Mouse (Mus musculus): ENCODE measurements around the gene Cyp2d11.
"Not testable (repeated sequence)": the region's sequence is repeated elsewhere in the genome, so short reads cannot be mapped to it uniquely, and the experiment has no call there.

Cyp2d11 gene

DNA sequence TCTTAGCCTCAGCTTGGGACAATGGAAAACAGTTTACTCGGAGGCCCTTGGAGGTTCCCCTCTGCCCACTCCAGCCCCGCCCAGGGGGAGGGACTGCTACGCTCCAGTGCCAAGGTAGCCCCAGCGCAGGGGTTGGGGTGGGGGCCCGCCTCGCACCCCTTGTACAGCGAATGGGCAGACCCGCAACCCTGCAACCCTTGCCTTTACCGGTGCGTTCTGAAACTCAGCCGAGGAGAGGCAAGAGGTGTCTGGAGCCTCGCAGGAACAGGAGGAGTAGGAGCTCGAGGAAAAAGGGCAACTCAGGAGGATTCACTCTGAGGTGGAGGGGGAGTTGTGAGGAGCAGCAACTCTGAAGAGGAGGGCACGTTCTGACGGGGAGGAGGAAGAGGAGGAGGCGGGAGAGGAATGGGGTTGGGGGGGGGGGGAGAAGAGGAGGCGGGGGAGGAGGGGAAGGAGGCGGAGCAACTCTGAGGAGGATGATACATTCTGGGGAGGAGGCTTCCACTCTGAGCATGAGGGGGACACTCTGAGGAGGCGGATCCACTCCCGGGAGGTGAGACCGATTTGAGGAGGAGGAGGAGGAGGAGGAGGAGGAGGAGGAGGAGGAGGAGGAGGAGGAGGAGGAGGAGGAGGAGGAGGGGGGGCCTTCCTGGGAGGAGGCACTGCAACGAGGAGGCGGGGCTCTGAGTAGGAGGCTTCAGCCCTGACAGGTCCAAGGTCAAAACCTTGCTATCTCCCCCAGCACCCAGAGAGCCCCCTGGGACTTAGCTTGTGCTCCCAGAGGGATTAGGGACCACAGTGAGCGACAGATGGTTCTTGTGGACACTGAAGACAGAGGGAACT lies 13.7 kb downstream of the Cyp2d11 start, which contains the start of gene Cyp2d22:
TSS of gene Cyp2d22 (minus strand) at position 390 of the 843 bp plus-strand sequence.
- DNase-seq (ENCODE audit: low spot score), result peak; percentile 38

DNA sequence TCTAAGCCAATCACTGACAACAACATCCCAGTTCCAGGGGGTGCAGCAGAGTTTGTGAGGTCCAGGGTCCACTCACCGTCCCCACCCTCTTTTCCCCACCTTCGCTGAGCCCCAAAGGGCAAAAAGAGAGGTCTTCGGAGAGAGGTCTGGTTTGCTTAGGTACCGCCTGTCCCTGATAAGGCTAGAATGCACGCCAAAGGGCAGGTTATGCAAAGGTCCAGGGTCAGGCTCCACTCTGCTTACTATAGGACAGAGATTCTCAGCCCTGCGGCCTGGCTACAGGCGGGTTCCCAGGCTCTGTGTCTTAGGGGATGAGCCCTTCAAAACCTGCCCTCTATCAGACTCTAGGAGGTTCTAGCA lies 14.3 kb downstream of the Cyp2d11 start:
- DNase-seq (ENCODE audit: low spot score), result no peak

DNA sequence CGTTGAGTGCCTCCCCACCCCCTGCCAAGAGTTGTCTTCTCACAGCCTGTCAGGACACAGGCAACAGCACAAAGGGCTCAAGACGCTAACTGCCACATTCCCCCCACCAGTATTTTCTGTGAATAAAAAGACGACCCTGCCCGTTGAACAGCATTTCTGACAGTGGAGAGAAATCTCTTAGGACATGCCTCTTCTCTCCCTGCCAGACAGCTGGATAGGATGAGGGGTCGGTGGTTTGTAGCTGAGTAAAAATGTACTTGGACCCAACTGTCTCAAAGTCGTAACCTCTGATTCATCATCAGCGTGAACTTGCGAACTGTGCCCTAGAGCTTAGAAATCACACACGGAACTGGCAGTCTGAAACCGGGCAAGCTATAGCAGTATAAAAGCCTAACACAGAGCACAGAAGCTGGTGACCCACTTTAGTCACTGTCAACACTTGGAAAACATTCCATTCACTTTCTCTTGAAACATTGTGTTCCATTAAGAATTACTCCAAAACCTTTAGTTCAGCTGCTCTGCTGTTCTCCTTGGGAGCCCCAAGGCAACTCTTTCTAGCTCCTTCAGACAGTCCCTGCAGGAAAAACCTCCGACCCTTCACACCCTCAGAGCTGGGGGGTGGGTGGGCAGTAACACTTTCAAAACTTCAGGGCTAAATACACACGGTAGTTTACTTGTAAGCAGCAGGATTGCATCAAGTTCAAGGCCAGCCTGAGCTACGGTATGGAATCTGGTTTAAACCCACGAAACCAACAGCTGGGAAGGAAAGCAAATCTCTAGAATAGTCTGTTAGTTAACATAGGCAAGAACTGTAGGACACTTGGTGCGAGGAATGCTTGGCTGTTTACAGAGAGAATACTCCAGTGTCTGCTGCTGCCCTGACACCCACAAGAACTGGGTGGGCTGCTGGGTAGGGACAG lies 15.3 kb downstream of the Cyp2d11 start:
- DNase-seq (ENCODE audit: low spot score), result no peak

DNA sequence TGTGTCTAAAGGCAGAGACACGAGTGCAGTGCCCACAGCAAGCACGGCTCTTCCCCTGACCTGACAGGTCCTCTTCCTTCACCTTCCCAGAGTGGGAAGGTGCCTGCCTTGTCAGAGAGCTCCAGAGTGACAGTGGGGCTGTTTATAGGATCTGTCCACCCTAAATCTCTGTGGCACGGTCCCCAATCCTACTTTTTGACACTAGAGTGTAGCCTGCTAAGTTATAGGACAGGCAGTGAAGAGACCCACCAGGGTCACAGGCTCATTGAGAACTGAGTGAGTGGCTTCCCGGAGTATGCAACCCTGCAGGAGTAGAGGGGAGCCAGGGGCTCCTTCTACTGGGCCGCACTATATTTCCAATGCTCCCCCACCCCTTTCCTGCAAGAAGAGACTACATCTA lies 16.1 kb downstream of the Cyp2d11 start:
- no peak for DNase-seq (ENCODE audit: low spot score)

DNA sequence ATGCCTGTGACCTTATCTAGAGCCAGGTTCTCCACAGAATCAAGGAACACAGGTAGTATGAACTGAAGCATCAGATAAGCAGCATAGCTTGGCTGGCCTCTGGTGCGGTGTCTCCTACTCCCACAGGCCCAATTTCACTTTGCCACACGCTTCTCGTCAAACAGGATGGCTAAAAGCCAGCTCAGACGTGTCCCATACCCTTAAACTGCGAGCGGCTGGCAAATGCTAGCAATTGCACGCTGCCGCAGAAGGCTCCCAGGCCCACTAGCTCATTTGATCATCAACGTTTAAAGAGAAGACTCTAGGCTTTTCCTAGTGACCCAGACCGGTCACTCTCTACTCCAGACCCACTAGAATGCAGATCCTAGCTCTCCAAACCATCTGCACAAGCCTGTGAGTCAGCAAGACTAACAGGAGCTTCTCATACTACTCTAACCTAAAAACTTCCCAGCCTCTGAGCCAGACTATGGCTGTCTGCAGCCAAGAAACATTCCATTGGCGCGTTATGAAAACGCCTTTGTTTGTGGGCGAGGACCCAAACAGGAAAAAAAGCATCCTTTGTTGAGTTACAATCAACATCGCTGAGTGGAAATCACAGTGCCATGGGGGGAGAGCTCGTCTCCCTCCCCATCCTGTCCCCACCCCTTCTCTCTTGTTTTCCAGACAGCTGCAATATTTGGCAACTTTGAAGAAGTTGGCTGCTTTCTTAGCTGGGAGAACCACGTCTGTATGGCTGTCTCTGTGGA lies 17.3 kb downstream of the Cyp2d11 start:
- peak; percentile 58 for DNase-seq (ENCODE audit: low spot score)

DNA sequence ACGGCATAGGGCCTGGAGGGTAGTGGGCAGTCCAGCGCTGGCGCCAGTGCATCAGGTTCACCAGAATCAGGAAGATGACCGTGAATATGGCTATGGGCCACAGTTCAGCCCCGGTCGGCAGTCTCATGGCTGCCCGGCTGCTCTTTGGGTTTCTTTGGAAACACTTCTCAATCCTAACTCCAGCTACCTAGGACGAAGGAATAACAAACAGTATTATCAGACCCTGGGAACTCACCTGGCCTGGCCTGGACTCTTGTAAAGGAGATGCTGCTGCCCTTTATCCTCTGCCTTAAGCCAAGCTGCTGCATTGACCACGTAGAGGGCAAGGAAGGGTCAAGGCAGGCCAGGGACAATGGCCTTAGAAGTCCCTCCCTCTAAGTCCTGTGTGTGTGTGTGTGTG lies 18.0 kb downstream of the Cyp2d11 start:
- DNase-seq (ENCODE audit: low spot score), result no peak

DNA sequence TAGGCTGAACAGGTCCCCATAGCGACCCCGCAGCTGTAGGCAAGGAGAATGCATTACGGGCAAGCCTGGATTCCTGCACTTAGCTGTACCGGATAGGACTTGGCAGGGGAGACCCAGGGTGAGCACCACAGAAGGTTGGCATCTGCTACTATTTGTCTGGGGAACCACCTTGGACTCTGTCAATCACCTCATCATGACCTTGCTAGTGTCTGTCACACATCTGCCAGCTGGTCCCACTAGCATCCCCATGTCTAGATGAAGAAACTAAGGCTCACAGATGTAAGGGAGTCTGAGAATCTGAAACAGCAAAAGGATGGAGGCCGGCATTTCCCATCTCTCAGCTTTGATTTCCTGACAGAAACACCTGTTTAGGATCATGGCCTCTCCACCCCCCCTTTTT lies 19.4 kb downstream of the Cyp2d11 start:
- DNase-seq (ENCODE audit: low spot score), result no peak

DNA sequence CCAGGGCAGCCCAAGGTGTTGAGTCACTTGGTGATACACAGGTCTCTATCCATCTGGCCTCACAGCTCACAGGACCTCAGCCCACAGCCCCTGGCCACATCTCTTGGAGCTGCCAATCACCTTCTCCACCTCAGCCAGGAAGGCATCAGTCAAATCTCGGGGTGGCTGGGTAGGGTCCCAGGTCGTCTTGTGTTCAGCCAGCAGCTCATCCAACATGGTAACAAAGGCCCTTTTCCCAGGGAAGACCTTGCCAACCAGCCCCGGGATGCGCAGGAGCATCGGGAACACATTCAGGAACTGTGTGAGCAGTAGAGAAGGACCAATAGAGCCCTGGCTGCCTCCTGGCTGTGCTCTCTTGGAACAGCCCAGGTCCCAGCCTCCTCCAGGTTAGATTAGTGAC lies 20.8 kb downstream of the Cyp2d11 start:
- DNase-seq (ENCODE audit: low spot score), result no peak

DNA sequence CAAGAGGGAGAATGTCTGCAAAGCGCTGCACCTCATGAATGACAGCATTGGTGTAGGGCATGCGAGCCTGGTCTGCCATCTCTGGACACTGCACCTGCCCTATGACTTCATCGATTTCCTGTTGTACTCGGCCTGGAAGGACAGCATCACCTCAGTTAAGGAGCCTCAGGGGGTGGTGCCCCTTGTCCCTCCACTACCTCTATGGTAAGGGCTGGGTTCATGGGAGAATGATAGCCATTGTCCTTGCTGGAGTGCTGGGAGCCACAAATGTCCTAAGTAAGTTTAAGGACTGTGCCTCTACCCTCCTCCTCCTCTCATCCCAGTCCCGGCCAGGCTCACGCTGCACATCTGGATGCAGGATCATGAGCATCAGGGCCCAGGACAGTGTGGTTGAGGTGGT lies 21.4 kb downstream of the Cyp2d11 start:
- no peak for DNase-seq (ENCODE audit: low spot score)

DNA sequence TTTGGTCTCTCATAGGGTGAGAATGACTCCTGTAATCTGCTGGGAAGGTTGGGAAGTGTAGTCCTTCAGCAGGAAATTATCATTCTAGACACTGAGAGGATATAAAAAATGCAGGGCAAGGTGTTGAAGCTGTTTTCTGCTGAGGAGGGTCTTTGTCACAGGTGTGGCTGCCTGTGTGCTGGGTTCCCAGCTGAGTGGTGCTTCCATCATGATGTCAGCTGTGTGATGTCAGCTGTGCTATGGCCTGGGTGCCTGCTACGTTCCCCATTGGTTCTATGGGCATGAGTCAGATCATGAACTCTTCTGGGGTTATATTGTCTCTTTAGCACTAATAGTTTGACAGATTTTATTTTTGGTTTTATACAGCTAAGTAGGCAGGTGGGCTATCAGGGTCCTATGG lies 25.0 kb downstream of the Cyp2d11 start:
- no peak for DNase-seq (ENCODE audit: low spot score)

DNA sequence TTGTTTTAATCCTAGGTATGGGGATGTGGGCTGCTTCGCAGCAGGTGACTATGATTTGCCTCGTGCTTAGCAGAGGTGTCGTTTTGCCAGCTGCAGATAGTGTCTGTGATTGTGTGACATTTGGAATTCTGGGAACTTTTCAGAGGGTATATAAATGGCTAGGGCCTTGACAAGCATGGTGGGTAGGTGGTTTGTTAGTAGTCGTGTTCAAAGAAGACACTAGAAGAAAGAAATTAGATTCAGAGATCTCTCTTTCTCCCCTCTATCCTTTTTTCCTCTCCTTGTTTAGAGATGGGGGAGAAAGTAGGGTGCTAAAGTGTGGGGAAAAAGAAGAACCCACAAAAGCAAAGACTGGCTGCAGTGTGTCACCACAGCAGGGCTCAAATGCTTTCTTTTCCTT lies 25.7 kb downstream of the Cyp2d11 start:
- no peak for DNase-seq (ENCODE audit: low spot score)

DNA sequence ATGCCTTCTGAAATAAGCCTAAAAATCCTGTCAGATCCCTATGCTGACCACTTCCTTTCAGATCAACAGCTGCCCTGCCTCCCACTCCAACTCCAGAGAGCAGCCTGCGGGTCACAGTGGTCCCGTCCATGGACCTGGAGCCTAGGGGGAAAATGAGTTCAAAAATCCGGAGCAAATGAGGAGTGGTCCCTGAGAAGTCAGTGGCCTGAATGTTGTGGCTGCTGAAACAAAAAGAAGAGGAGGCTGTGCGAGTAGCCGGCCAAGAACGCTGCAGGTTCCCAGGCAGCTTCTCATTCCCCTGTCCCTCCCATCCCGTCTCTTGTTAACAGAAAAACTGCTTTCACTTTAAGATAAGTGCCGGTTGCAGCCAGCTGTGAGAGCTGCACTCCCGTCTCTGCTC lies 29.3 kb downstream of the Cyp2d11 start:
- DNase-seq (ENCODE audit: low spot score), result not testable (repeated sequence)

DNA sequence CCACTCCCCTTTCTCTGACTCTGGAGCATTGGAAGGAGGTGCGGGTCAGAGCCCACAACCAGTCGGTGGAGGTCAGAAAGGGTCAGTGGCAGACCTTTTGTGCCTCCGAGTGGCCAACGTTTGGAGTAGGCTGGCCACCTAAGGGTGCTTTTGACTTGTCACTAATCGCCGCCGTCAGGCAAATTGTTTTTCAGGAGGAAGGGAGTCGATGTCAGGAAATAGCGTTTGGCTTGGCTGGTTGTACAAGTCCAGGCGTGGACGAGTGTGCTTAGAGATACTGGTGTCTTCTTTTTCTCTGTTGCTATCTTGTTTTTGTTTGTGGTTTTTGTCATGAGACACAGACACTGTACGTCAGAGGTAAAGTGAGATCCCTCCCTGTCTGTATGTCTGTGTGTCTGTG lies 30.0 kb downstream of the Cyp2d11 start:
- not testable (repeated sequence) for DNase-seq (ENCODE audit: low spot score)

DNA sequence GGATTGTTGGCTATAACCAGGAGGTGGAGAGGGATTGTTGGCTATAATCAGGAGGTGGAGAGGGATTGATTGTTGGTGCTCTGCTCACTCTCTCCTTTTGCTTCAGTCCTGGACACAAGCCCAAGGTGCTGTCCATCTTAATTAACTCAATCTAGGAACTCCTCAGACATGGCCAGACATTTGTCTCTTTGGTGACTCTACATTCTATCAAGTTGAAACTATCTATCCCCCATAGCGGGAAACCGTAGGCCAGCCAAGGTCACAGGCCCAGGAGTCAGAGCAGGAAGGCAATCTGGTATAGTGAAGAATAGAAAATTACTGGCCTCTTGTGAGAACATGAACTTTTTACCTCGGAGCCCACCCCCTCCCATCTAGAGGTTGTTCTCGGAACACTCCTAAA lies 31.6 kb downstream of the Cyp2d11 start:
- DNase-seq (ENCODE audit: low spot score), result no peak

DNA sequence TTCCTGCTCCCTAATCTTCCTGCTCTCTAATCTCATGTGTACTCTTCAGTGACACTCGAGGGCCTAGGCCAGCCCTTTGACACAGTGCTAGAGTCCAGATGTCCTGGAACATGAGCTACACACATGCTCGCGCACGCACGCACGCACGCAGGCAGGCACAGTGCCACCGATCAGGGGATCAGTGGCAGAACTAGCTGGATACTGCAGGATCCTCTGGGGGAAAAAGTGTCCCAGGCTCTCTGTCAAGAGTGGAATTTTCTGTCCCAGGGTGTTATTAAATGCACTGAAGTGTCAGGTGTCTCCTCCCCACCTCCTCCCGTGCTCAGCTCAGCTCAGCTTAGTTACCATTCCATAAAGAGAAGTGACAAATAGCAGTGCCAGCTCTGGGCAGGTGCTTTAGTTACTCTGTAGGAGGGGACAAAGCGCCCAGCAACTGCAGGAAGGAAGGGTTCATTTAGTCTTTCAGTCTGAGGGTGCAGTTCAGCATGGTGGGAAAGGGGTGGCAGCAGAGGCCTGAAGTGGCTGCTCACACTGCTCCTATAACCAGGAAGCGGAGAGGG lies 32.3 kb downstream of the Cyp2d11 start:
- DNase-seq (ENCODE audit: low spot score), result no peak

DNA sequence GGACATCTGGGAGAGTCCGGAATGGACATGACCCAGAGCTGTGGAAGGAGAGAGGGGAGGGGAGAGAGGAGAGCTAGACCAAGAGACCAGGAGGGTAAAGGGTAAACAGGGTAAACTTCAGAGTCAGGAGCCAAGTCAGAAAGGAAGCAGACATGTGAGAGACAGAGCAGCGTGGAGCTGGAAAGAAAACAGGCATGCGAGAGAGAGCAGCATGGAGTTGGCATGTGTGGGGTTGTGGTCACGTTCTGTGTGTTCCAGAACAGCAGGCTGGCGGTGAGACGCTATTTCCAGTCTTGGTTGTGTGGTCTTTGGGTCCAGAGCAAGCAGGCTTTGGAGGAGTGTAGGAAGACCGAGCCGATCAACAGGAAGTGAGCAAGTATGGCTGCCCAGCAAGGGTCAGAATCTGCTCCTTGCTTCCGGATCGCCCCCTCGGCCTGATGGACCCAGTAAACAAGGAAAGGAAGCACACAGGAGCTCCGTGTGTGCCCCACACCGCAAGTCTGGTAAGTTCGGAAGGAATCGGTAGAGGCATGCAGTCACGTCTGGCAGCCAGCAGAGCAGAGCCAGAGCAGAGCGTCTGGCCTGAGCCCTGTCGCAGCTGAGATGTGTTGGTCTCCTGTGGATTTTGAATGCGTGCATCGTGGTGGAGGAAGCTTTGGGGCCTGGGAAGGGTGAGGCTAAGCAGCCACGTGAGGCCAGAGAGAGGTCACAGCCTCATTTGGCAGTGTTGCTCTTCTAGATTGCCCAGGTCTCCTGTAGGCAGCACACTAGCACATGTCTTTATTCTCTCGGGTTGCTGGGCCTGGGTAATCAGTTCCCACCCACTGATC lies 35.2 kb downstream of the Cyp2d11 start:
- no peak for DNase-seq (ENCODE audit: low spot score)

DNA sequence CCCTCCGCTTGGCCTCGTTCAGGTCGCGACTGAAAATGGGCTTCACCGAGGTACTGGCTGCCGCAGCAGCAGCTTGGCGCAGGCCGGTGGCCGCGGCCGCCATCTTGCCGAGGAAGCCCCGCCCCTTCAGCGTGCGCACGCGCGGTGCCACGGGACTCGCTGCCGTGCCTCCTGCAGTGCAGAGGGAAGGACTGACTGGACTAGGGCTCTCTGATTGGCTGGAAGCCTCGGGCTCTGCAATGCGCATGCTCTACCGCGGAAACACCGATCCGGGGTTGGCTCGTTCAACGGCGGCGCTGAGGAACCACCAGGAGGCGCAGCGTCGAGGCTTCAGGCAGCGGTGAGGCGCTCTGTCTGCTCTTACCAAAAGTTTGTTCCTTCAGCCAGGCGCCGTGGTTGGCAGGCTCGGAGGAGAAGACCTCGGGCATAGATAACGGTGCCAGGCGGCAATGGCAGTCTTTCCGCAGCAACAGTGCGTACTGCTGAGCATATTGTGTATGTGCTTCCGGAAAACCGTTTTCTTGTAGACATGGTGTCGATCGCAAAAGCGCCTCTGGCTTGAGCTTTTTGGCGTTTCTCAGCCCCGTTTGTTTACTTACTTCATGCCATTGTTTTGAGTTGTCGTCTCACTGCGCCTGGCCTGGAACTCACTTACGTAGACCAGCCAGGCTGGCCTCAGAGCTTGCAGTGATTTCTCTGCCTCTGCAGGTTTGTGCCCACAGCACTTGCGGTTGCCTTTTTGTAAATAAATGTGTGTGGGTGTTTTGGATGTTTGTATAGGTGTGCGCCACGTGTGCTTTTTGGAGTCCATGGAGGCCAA lies 39.5 kb downstream of the Cyp2d11 start, which contains the start of gene Ndufa6:
TSS of gene Ndufa6 (minus strand) at position 197 of the 820 bp plus-strand sequence.
- peak; percentile 97 for DNase-seq (ENCODE audit: low spot score)

DNA sequence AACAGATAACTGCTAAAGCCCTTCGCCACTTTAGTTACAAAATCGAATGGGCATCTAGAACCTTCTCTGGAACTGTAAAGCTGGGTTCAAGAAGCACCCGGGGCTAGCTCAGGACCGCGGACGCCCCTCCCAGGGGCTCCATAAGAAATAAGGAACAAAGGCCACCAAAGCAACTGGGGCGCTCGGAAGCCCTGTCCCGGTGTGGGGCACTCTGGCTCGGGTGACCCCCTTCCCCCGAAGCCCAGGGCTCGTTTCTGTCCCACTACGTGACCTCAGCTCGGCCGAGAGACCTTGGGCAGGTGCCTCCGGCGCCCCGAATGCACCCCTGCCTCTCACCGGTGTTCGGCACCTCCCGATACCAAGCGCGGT lies 40.1 kb downstream of the Cyp2d11 start:
- no peak for DNase-seq (ENCODE audit: low spot score)

DNA sequence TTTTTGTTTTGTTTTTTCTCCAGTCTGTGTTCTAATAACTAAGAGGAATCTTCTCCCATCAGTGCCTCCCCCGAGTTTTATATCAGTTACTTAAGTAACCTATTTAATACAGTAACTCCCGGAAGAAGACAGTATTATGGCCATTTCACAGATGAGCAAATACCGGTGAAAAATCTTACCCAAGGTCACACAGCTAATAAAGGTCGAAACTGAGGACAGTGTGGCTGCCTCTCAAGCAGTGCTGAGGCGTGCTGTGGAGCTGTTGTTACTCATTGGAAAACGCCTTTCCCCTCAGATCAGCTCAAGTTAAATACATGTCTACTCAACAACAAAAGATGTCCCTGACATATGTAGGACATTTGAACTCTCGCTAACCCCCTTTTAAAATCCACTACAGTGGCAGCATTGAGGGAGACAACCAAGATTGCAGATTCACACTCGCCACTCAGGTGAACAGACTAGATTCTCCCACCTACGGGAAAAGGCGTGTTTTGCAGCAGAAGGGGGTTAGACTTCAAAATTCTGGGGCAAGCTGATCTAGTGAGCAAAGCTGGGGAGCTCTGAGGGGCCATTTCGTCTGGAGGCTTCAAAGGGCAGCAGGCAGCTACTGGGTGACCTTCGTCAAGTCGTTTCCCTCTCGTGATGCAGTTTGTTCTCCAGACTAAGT lies 40.6 kb downstream of the Cyp2d11 start:
- DNase-seq (ENCODE audit: low spot score), result no peak

DNA sequence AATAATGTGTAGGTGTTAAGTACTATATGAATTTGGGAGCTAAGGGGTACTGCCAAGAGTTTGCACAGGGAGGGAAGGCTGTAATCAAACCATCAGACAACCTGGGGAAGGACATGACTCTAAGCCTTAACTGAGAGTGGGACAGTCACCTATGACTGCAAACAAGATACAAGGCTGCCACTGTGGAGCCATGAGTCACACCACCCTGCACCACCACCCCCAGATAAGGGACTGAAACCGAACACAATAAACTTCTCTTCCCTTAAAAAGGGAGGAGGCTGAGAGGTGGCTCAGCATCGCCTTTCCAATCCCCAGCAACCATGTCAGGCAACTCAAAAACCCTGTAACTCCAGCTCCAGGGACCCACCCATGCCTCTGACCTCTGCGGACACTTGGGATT lies 42.3 kb downstream of the Cyp2d11 start:
- no peak for DNase-seq (ENCODE audit: low spot score)

All from urinary bladder, postnatal 14 days (tissue).